Mouse (Mus musculus) C2C12 (cell line): Measurements from ENCODE around the gene Ppp1r1b. TPM values are rescaled to one million over a fixed set of nuclear protein-coding genes. Genes with fewer than 3 reads are reported as not detected.

Experiments
- H3K27me3 ChIP-seq: one replicate; pipeline ENCODE4 v1.6.1; 2011; ENCODE audit not compliant: control insufficient read depth, insufficient read depth, insufficient read length
- H3K36me3 ChIP-seq: one replicate; pipeline ENCODE4 v1.6.1; 2011; ENCODE audit not compliant: control insufficient read depth, insufficient read depth
- H3K4me3 ChIP-seq: one replicate; pipeline ENCODE4 v1.5.1; 2011; ENCODE audit warnings: mild to moderate bottlenecking, control low read depth; ENCODE audit not compliant: poor library complexity, insufficient read depth, severe bottlenecking
- H3K79me2 ChIP-seq: one replicate; pipeline ENCODE4 v1.6.1; 2011; ENCODE audit not compliant: control insufficient read depth, insufficient read depth
- H3K79me3 ChIP-seq: one replicate; pipeline ENCODE4 v1.6.1; 2011; ENCODE audit warnings: low read depth, control low read depth
- H3ac ChIP-seq: one replicate; pipeline ENCODE3; 2011; ENCODE audit warnings: low read depth; ENCODE audit not compliant: control insufficient read depth, insufficient read length
- CEBPB ChIP-seq: IDR thresholded peaks from one replicate; pipeline ENCODE4 v1.6.1; 2011; ENCODE audit warnings: low read depth, mild to moderate bottlenecking, control low read depth, moderate library complexity
- CTCF ChIP-seq: IDR thresholded peaks from one replicate; pipeline ENCODE4 v1.5.1; 2011; ENCODE audit not compliant: control insufficient read depth, insufficient read depth, insufficient read length
- FOSL1 ChIP-seq: IDR thresholded peaks from one replicate; pipeline ENCODE4 v1.8.0; 2011; ENCODE audit warnings: mild to moderate bottlenecking, low read length; ENCODE audit not compliant: poor library complexity, insufficient read depth, severe bottlenecking
- MAX ChIP-seq: IDR thresholded peaks from one replicate; pipeline ENCODE4 v1.6.1; 2011; ENCODE audit warnings: mild to moderate bottlenecking, control low read depth
- MYOD1 ChIP-seq: IDR thresholded peaks from one replicate; pipeline ENCODE4 v1.6.1; 2011; ENCODE audit warnings: low read depth; ENCODE audit not compliant: control insufficient read depth, insufficient read length
- MYOG ChIP-seq: IDR thresholded peaks from one replicate; pipeline ENCODE4 v1.6.1; 2011; ENCODE audit not compliant: control insufficient read depth, insufficient read length; ENCODE audit errors: extremely low read depth
- USF1 ChIP-seq: IDR thresholded peaks from one replicate; pipeline ENCODE4 v1.6.1; 2011; ENCODE audit warnings: low read depth, mild to moderate bottlenecking, control low read depth, moderate library complexity
- polyA plus RNA-seq: library from polyadenylated mRNA; unstranded; fragments of >200 nt; fragmentation: generic; extraction: Trizol; gene quantifications from one replicate; pipeline ENCODE4 v1.2.1, GENCODE M21; 2012; ENCODE audit warnings: missing spikeins

Ppp1r1b gene
- polyA plus RNA-seq, 1 experiment, result 0.28 TPM

DNA sequence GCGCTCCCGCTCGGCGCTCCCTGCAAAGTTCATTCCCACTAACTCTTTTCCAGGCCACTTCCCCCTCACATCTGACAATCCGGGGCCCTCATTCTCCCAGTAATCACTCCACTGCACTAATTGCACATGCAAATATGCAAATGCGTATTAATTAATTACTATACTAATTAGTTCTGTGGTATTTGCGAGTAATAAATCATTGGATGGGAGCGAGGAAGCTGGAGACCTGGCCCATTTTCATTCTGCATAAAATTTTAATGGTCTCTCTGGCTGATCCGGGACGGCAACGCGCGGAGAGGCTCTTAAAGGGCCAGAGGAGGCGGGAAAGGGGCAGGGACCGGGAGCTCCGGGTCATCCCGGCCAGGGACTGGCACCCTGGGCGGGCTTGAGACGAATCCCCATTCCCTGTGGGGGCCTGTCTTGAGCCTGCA is 9.1 kb upstream of the Ppp1r1b start:
- no peak overlapping the region for H3K4me3 ChIP-seq
- H3ac ChIP-seq, result peak overlapping the region; percentile 6
- H3K79me2 ChIP-seq, result no peaks in the 10 kb centered on the region
- no peaks in the 10 kb centered on the region for H3K36me3 ChIP-seq
- peaks cover 55% of the 10 kb centered on the region for H3K27me3 ChIP-seq
- no peaks in the 10 kb centered on the region for H3K79me3 ChIP-seq
- no peak for TF ChIP-seq MYOD1
- no peak for TF ChIP-seq CEBPB
- no peak for TF ChIP-seq MYOG
- no peak for TF ChIP-seq MAX
- TF ChIP-seq FOSL1, result no peak

DNA sequence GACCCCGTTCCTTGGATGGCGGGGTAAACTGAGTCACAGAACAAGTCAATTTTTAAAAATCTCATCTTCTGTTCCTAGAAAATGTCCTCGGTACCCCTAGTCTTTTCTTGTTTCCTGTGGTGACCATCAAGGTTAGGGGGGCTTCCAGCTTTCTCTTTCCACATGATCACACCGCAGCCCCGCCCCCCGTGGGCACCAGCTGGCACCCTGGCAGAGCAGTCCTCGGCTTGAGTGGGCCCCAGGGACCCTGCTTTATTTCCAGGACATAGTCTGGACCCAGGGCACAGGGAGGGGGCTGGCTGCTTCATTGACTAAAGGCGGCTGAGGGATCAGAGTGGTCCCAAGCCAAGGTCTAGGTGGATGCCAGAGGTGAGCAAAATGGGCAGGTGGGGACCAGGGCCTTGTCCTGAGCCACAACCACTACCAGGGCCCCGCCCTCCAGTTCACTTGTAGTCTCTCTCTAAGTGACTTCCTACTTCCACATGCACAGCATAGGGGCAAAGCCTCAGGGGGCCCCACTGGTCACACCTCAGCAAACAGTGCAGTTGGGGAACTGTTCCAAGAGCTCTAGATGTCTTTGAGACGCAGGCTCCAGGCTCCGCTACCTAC is 8.4 kb upstream of the Ppp1r1b start:
- Histone ChIP-seq H3ac (no peak overlapping the region), H3K36me3 (no peaks in the 10 kb centered on the region), H3K79me2 (no peaks in the 10 kb centered on the region), H3K79me3 (no peaks in the 10 kb centered on the region), H3K27me3 (peaks cover 48% of the 10 kb centered on the region), H3K4me3 (no peak overlapping the region)
- TF ChIP-seq MAX (no peak), MYOD1 (no peak), FOSL1 (no peak), MYOG (no peak), USF1 (no peak), CEBPB (no peak), CTCF (no peak)

DNA sequence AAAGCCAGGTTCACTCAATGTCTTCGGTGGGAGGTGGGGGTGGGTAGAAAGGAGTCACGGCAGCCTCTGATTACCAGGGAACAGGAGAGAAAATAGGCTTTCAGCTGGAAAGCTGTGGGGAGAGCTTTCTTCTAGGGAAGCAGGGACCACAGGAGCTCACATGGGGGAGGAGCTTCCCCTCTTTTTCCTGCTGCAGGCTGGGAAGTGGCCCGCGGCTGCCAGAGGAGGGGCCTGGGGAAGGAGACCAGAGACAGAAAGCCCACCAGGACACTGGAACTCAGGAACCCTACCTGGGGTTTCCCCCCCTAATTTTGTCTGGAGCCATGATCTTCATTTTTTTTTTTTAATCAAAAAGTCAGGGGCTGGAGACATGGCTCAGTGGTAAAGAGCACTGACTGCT is 7.6 kb upstream of the Ppp1r1b start:
- Histone ChIP-seq H3ac (no peak overlapping the region), H3K79me3 (no peaks in the 10 kb centered on the region), H3K36me3 (no peaks in the 10 kb centered on the region), H3K79me2 (no peaks in the 10 kb centered on the region), H3K27me3 (peaks cover 40% of the 10 kb centered on the region), H3K4me3 (no peak overlapping the region)
- no peak for TF ChIP-seq FOSL1
- no peak for TF ChIP-seq USF1
- TF ChIP-seq MAX, result no peak
- no peak for TF ChIP-seq CTCF
- no peak for TF ChIP-seq MYOG
- TF ChIP-seq CEBPB, result no peak
- TF ChIP-seq MYOD1, result no peak

- Histone ChIP-seq H3K4me3 (no peak overlapping the region), H3K36me3 (no peaks in the 10 kb centered on the region), H3K79me3 (no peaks in the 10 kb centered on the region), H3ac (no peak overlapping the region), H3K79me2 (no peaks in the 10 kb centered on the region), H3K27me3 (peaks cover 38% of the 10 kb centered on the region)
- TF ChIP-seq MYOD1, result no peak
- TF ChIP-seq CEBPB, result no peak
- no peak for TF ChIP-seq MAX
- no peak for TF ChIP-seq MYOG
- TF ChIP-seq USF1, result no peak
Observed at GRCm38 (mm10) chr11:98341174-98341573, 7.0 kb upstream of the Ppp1r1b start.

- Histone ChIP-seq H3ac (no peak overlapping the region), H3K4me3 (no peak overlapping the region), H3K79me3 (no peaks in the 10 kb centered on the region), H3K36me3 (no peaks in the 10 kb centered on the region), H3K79me2 (no peaks in the 10 kb centered on the region), H3K27me3 (peaks cover 43% of the 10 kb centered on the region)
- TF ChIP-seq CTCF (peak; percentile 99), MAX (no peak)
Observed at GRCm38 (mm10) chr11:98342000-98342945, 5.9 kb upstream of the Ppp1r1b start.

- Histone ChIP-seq H3K4me3 (no peak overlapping the region), H3K79me2 (no peaks in the 10 kb centered on the region), H3ac (no peak overlapping the region), H3K79me3 (no peaks in the 10 kb centered on the region), H3K36me3 (no peaks in the 10 kb centered on the region), H3K27me3 (peaks cover 50% of the 10 kb centered on the region)
- TF ChIP-seq MYOD1, result no peak
- TF ChIP-seq CTCF, result peak; percentile 56
- no peak for TF ChIP-seq MAX
- TF ChIP-seq USF1, result no peak
Observed at GRCm38 (mm10) chr11:98345253-98345652, 3.0 kb upstream of the Ppp1r1b start.
